Mouse (Mus musculus) cortical plate, adult 2 months (tissue): ENCODE measurements at regions not wholly inside any gene's neighbourhood (a gene's known extent, or its start where the extent isn't known, plus 50 kb on each side); places are given as distances from the start of the nearest gene placed in this dataset.

ENCODE experiments used
- H3K27ac ChIP-seq: fragments of 200-500 bp; 2 replicates; pipeline ENCODE4 v1.5.1; 2012; ENCODE audit warnings: low read length, control low read depth, inconsistent platforms; ENCODE audit not compliant: insufficient read depth
- H3K4me1 ChIP-seq: fragments of 200-500 bp; 2 replicates; pipeline ENCODE4 v1.6.1; 2011; ENCODE audit warnings: low read length; ENCODE audit not compliant: control insufficient read depth, insufficient read depth
- H3K4me3 ChIP-seq: fragments of 200-500 bp; 2 replicates; pipeline ENCODE4 v1.5.1; 2011; ENCODE audit warnings: mild to moderate bottlenecking, low read length, control low read depth; ENCODE audit not compliant: insufficient read depth
- CTCF ChIP-seq: fragments of 200-500 bp; IDR thresholded peaks from 2 replicates; pipeline ENCODE4 v1.5.1; 2011; ENCODE audit warnings: mild to moderate bottlenecking, control low read depth, low read length; ENCODE audit not compliant: insufficient read depth; ENCODE audit errors: extremely low read depth
- POLR2A ChIP-seq: fragments of 200-500 bp; IDR thresholded peaks from 2 replicates; pipeline ENCODE4 v1.6.1; 2011; ENCODE audit warnings: mild to moderate bottlenecking, low read length, control low read depth; ENCODE audit not compliant: insufficient read depth; ENCODE audit errors: extremely low read depth

- H3K27ac ChIP-seq = no peak overlapping the region
- no peak overlapping the region for H3K4me3 ChIP-seq
- TF ChIP-seq CTCF (no peak), POLR2A (no peak)
- H3K4me1 ChIP-seq = no peaks in the 10 kb centered on the region
Observed at GRCm38 (mm10) chr7:133469952-133470619, 131.9 kb downstream of the Tex36 start.

- H3K4me3 ChIP-seq = no peak overlapping the region
- H3K4me1 ChIP-seq = no peaks in the 10 kb centered on the region
- H3K27ac ChIP-seq = no peak overlapping the region
- TF ChIP-seq CTCF = no peak
- no peak for TF ChIP-seq POLR2A
Observed at GRCm38 (mm10) chr7:133469106-133469505, 132.9 kb downstream of the Tex36 start.

- Histone ChIP-seq H3K4me1 (no peaks in the 10 kb centered on the region), H3K27ac (no peak overlapping the region), H3K4me3 (no peak overlapping the region)
- no peak for TF ChIP-seq POLR2A
- TF ChIP-seq CTCF = no peak
Observed at GRCm38 (mm10) chr7:133468346-133468745, 133.6 kb downstream of the Tex36 start.

GRCm38 (mm10) chr7:133467579-133467978, 134.4 kb downstream of the Tex36 start:
- no peak overlapping the region for H3K27ac ChIP-seq

GRCm38 (mm10) chr7:133459306-133459705, 142.7 kb downstream of the Tex36 start:
- no peaks in the 10 kb centered on the region for H3K4me1 ChIP-seq
- no peak overlapping the region for H3K4me3 ChIP-seq
- H3K27ac ChIP-seq = no peak overlapping the region
- TF ChIP-seq POLR2A = no peak
- no peak for TF ChIP-seq CTCF

More at GRCm38 (mm10) chr7:133467579-133467978, 134.4 kb downstream of the Tex36 start:
- no peak for TF ChIP-seq POLR2A
- no peak for TF ChIP-seq CTCF
- H3K4me3 ChIP-seq = no peak overlapping the region
- no peaks in the 10 kb centered on the region for H3K4me1 ChIP-seq

- TF ChIP-seq POLR2A (no peak), CTCF (no peak)
- Histone ChIP-seq H3K4me3 (no peak overlapping the region), H3K4me1 (no peaks in the 10 kb centered on the region), H3K27ac (no peak overlapping the region)
Observed at GRCm38 (mm10) chr7:133457436-133458324, 144.3 kb downstream of the Tex36 start.

GRCm38 (mm10) chr7:133450246-133450645, 151.7 kb downstream of the Tex36 start:
- Histone ChIP-seq H3K4me3 (no peak overlapping the region), H3K27ac (no peak overlapping the region), H3K4me1 (no peaks in the 10 kb centered on the region)
- TF ChIP-seq CTCF = no peak
- no peak for TF ChIP-seq POLR2A

- Histone ChIP-seq H3K4me3 (no peak overlapping the region), H3K4me1 (no peaks in the 10 kb centered on the region), H3K27ac (no peak overlapping the region)
- no peak for TF ChIP-seq CTCF
- TF ChIP-seq POLR2A = no peak
Observed at GRCm38 (mm10) chr7:133447079-133447478, 154.9 kb downstream of the Tex36 start.

GRCm38 (mm10) chr7:133441661-133442060, 160.3 kb downstream of the Tex36 start:
- no peak overlapping the region for H3K27ac ChIP-seq
- H3K4me1 ChIP-seq = no peaks in the 10 kb centered on the region; the same call in 1 of the 2 replicates
- no peak for TF ChIP-seq CTCF
- no peak for TF ChIP-seq POLR2A
- no peak overlapping the region for H3K4me3 ChIP-seq
